Mouse (Mus musculus): ENCODE results near the gene H1foo.

H1foo gene

DNA sequence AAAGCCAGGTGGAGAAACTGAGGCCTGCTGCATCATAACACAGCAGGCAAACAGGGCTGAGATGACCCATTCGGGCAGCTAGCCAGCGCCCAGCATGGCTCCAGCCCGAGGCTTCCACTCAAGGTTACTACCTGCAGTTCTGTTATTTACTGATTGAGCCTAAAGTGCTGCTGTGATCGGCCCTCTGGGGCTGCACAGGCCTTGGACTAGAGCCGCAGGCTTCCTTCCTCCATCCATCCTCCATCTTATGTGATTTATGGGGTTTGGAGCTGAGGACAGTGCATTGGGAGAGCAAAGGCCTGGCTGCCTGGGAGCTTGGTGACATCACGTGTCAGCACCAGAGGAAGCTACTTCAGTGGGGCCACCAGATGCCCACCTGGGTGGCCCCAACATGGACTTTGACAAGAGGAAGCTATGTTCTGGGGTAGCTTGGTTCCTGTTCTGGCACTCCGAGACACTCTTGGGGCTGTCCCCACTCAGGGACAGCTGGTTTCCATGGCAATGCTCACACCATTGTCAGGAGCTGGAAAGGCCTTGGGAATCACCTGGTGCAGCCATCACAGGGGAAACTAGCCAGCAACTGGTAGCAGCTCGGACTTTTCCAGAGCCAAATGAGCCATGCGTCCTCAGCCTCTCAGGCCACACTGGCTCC, 42.5 kb downstream of the H1foo start:
- no peak for DNase-seq

- no peak for DNase-seq
These were observed 44.3 kb downstream of the H1foo start for GRCm38 (mm10) chr6:115989032-115989431.

GRCm38 (mm10) chr6:115989607-115990006, 44.9 kb downstream of the H1foo start:
- no peak for DNase-seq

DNA sequence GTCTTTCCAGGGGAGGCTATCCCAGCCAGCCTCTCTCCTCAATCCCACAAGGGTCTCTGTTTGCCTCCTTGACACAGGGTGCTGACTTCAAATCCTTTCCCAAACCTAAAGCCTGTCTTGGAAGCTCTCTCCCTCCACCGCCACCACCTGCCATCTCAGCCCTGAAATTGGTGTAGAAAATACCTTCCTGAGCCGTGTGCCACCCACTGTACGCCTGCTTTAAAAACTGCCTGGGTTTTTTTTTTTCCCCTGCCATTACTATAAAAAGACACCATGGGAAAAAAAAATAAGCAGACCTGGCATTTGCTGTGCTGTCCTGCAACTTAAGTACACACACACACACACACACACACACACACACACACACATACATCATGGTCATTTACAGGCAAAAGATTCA, 45.3 kb downstream of the H1foo start:
- no peak for DNase-seq

GRCm38 (mm10) chr6:115990479-115990878, 45.7 kb downstream of the H1foo start:
- DNase-seq, result no peak

- DNase-seq, result peak; percentile 69 to 79
These were observed 46.6 kb downstream of the H1foo start for GRCm38 (mm10) chr6:115991108-115991880.

GRCm38 (mm10) chr6:115991881-115992620, 47.3 kb downstream of the H1foo start:
- DNase-seq, result peak; percentile 55 to 67

DNA sequence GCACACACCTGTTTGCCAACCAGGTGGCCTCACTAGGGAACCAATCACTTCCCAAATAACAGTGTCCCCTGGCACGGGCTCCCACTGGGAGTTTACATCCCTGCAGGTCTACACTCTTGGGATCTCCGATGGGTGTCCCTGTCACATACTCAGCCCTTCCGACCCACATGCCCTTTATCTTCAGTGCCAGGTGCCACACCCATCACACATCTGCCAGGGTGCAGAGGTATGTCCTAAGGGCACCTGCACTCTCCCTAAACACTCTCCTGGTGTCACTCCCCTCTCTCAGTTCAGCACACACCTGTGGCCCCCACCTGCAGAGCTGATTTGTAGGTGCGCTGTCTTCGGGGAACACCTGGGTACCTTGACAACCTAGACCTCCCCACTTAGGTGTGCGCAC, 48.2 kb downstream of the H1foo start:
- no peak for DNase-seq

DNA sequence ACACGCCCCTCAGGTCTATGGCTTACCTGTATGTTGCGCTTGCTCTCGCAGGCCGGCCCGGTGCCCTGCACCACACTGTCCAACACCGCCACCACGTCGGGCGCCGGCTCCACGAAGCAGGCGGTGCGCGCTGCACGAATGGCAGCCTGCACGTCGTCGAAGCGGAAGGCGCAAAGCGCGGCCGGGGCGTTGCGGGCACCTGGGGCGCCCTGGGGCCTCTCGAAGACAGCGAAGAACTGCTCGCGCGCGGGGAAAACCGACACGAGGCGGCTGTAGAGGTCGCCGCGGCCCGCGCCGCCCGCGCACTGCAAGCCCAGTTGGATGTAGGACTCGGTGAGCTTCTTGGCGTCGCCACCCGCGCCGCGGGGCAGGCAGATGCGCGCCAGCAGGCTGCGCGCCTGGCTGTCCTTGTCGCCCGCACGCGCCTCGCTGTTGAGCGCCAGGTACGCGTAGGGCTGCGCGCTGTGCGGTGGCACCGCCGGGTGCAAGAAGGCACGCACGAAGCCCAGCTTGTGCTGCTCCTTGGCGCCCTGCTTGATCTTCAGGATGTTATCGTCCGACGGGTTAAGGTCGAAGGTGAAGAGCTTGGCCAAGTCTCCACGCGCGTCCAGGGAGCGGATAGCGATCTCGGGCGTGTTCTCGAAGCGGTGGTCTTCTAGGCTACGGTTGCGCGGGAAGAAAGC, 48.9 kb downstream of the H1foo start:
- DNase-seq, result peak; percentile 53 to 68

- peak; percentile 62 to 70 for DNase-seq
These were observed 49.6 kb downstream of the H1foo start for GRCm38 (mm10) chr6:115994146-115994876.

GRCm38 (mm10) chr6:115994877-115995520, 50.3 kb downstream of the H1foo start, which contains the start of gene Plxnd1:
Gene Plxnd1 (minus strand): TSS chr6:115995005.
- peak; percentile 97 to 98 for DNase-seq

DNA sequence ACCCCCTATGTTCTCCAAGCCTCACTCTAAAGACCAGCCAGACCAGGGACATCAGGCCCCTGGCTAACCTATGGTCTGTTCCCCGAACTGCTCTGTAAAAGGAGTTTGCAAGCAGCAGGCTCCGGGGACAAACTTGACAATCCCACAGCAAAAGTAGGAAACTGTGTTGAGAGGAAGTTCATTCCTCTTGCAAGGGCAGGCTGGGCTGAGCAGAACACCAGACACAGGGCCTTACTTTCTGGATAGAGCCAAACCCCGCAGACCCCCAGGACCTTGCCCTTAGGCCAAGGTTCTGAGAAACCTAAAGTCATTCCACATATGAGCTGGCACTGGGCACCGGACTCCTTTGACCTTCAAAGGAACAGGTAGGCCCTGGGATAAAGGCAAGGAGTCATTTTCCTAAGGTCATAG, 50.8 kb downstream of the H1foo start:
- peak in 1 of 2 experiments; percentile 56 for DNase-seq

- peak; percentile 68 to 80 for DNase-seq
These were observed 51.6 kb downstream of the H1foo start for GRCm38 (mm10) chr6:115996171-115996851.

DNA sequence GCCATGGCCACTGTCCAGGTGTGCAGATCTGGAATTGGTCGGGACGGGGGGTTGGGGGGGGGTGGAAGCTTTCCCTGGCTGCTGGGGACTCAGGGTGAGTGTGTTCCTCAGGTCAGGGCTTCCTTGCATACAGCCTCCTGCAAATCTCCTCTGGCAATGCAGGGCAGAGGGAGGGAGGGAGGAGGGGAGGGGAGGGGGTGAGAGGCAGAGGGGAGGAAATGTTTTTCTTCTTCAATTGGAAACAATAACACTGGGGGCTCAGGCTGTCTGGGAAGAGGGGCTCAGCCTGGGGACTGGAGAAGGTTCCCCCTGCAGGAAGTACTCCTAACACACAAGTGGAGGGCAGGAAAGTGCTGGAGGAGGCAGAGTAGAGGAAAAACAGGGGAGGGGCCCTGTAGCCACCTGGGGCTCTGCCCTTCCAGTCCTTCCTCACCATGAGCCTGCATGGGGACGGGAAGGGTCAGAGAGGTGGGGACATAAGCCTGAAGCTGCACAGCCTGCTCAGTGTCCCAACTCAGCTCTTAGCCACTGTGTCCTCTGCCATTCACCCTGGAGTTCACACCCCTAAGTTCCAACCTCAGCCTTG, 53.1 kb downstream of the H1foo start:
- DNase-seq, result no peak

DNA sequence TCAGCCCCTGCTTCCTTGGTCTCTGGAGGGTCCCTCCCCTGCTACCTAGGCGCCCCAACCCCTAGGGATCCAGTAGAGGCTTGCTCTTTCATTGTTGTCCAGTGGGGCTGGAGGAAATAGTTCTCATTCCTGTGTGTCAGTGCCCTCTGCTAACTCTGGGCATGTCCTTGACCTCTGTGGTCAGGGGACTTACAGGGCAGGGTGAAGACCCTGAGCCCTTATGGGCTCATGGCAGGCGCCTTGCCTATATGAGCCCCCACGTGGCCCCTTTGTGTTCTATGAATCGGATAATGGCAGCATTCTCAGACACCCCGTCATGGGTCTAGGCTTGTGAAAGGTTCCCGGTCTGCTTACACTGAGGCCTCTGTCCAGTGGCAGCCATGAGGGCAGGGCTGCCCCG, 54.0 kb downstream of the H1foo start:
- DNase-seq, result no peak

DNA sequence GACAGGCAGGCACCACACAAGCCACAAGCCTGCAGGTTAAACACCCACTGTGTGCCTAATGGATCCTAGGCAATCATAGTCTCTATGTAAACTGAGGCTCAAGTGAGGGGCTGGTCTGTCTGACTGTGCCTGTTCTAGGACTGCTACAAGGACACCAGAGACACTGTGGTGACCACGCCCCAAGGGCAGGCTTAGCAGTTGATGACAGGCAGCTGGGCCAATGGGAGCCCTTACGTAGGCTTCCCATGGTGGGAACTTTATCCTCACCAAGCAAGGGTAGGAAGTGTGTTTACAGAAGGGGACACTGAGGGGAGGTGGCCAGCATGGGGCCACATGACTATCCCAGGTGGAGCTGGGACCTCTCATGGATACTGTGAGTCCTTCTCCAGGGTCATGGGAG, 54.5 kb downstream of the H1foo start:
- DNase-seq, result peak; percentile 60 to 62
